Mouse (Mus musculus): ENCODE data around the gene Ripk1. TPM values are rescaled to one million over a fixed set of nuclear protein-coding genes. Genes with fewer than 3 reads are reported as not detected.
A peak's percentile ranks its signal among the peaks of the same experiment; 100 is the strongest.

Ripk1 gene
- polyA plus RNA-seq, 1 experiment from 2014 or later, result 17.8 TPM

- Histone ChIP-seq H3K4me2 (ENCODE audit: low read depth, low read length) (no peak overlapping the region), H3K9ac (ENCODE audit: low read length) (no peak overlapping the region), H3K9me3 (replicated peaks; ENCODE audit: control insufficient read depth, low read length) (no peaks in the 10 kb centered on the region), H3K36me3 (ENCODE audit: control insufficient read depth, insufficient read depth, low read length) (no peaks in the 10 kb centered on the region), H3K4me3 (replicated peaks; ENCODE audit: low read length) (no peak overlapping the region), H3K27ac (ENCODE audit: low read length) (no peak overlapping the region), H3K27me3 (ENCODE audit: control insufficient read depth, insufficient read depth, low read length) (no peaks in the 10 kb centered on the region), H3K4me1 (ENCODE audit: control insufficient read depth, insufficient read depth, low read length) (peaks cover 12% of the 10 kb centered on the region)
- no peak for ATAC-seq (ENCODE audit: insufficient read depth, low FRiP score)
These were observed 35.6 kb upstream of the Ripk1 start for GRCm38 (mm10) chr13:33966574-33966973.

GRCm38 (mm10) chr13:33989625-33990024, 12.5 kb upstream of the Ripk1 start:
- Histone ChIP-seq H3K9ac (ENCODE audit: low read length) (no peak overlapping the region), H3K27me3 (ENCODE audit: control insufficient read depth, insufficient read depth, low read length) (no peaks in the 10 kb centered on the region), H3K36me3 (ENCODE audit: control insufficient read depth, insufficient read depth, low read length) (0 out of 2 replicates have a peak, but pooled peaks cover 7% of the 10 kb centered on the region), H3K4me3 (replicated peaks; ENCODE audit: low read length) (no peak overlapping the region), H3K9me3 (replicated peaks; ENCODE audit: control insufficient read depth, low read length) (no peaks in the 10 kb centered on the region), H3K4me1 (ENCODE audit: control insufficient read depth, insufficient read depth, low read length) (no peaks in the 10 kb centered on the region), H3K4me2 (ENCODE audit: low read depth, low read length) (no peak overlapping the region), H3K27ac (ENCODE audit: low read length) (no peak overlapping the region)
- 74% methylated on average over 5 of the region's 5 CpGs for WGBS
- no peak for ATAC-seq (ENCODE audit: insufficient read depth, low FRiP score)

- no peaks in the 10 kb centered on the region for H3K36me3 ChIP-seq (ENCODE audit: control insufficient read depth, insufficient read depth, low read length)
- H3K4me3 ChIP-seq (replicated peaks; ENCODE audit: low read length), result no peak overlapping the region
- no peaks in the 10 kb centered on the region for H3K4me1 ChIP-seq (ENCODE audit: control insufficient read depth, insufficient read depth, low read length)
- no peak for ATAC-seq (ENCODE audit: insufficient read depth, low FRiP score)
- no peak overlapping the region for H3K9ac ChIP-seq (ENCODE audit: low read length)
- 7% methylated on average over 1 of the region's 1 CpGs for WGBS
- no peak overlapping the region for H3K27ac ChIP-seq (ENCODE audit: low read length)
- no peaks in the 10 kb centered on the region for H3K27me3 ChIP-seq (ENCODE audit: control insufficient read depth, insufficient read depth, low read length)
- H3K4me2 ChIP-seq (ENCODE audit: low read depth, low read length), result no peak overlapping the region
- no peaks in the 10 kb centered on the region for H3K9me3 ChIP-seq (replicated peaks; ENCODE audit: control insufficient read depth, low read length)
These were observed 7.0 kb upstream of the Ripk1 start for GRCm38 (mm10) chr13:33995197-33995596.

- H3K9ac ChIP-seq (ENCODE audit: low read length), result peak overlapping the region; percentile 88
- H3K4me1 ChIP-seq (ENCODE audit: control insufficient read depth, insufficient read depth, low read length), result peaks cover 5% of the 10 kb centered on the region
- H3K4me2 ChIP-seq (ENCODE audit: low read depth, low read length), result peak overlapping the region; percentile 79
- no peaks in the 10 kb centered on the region for H3K27me3 ChIP-seq (ENCODE audit: control insufficient read depth, insufficient read depth, low read length)
- WGBS, result 4% methylated on average over 5 of the region's 5 CpGs
- no peak for ATAC-seq (ENCODE audit: insufficient read depth, low FRiP score)
- peak overlapping the region; percentile 86; the same call in 1 of the 2 replicates for H3K27ac ChIP-seq (ENCODE audit: low read length)
- no peaks in the 10 kb centered on the region for H3K9me3 ChIP-seq (replicated peaks; ENCODE audit: control insufficient read depth, low read length)
- no peaks in the 10 kb centered on the region for H3K36me3 ChIP-seq (ENCODE audit: control insufficient read depth, insufficient read depth, low read length)
- H3K4me3 ChIP-seq (replicated peaks; ENCODE audit: low read length), result peak overlapping the region; percentile 94
These were observed 895 bp downstream of the Ripk1 start for GRCm38 (mm10) chr13:34003058-34003457.

- WGBS, result 79% methylated on average over 2 of the region's 2 CpGs
- peaks cover 5% of the 10 kb centered on the region for H3K4me1 ChIP-seq (ENCODE audit: control insufficient read depth, insufficient read depth, low read length)
- no peak overlapping the region for H3K4me2 ChIP-seq (ENCODE audit: low read depth, low read length)
- H3K27ac ChIP-seq (ENCODE audit: low read length), result no peak overlapping the region
- no peak for ATAC-seq (ENCODE audit: insufficient read depth, low FRiP score)
- no peaks in the 10 kb centered on the region for H3K27me3 ChIP-seq (ENCODE audit: control insufficient read depth, insufficient read depth, low read length)
- H3K4me3 ChIP-seq (replicated peaks; ENCODE audit: low read length), result no peak overlapping the region
- H3K9me3 ChIP-seq (replicated peaks; ENCODE audit: control insufficient read depth, low read length), result no peaks in the 10 kb centered on the region
- H3K9ac ChIP-seq (ENCODE audit: low read length), result no peak overlapping the region
- peaks cover 5% of the 10 kb centered on the region for H3K36me3 ChIP-seq (ENCODE audit: control insufficient read depth, insufficient read depth, low read length)
These were observed 5.1 kb downstream of the Ripk1 start for GRCm38 (mm10) chr13:34007234-34007633.

GRCm38 (mm10) chr13:34016927-34017569, 14.9 kb downstream of the Ripk1 start:
- H3K9me3 ChIP-seq (replicated peaks; ENCODE audit: control insufficient read depth, low read length), result no peaks in the 10 kb centered on the region
- peaks cover 30% of the 10 kb centered on the region for H3K36me3 ChIP-seq (ENCODE audit: control insufficient read depth, insufficient read depth, low read length)
- no peak overlapping the region for H3K9ac ChIP-seq (ENCODE audit: low read length)
- no peak overlapping the region for H3K27ac ChIP-seq (ENCODE audit: low read length)
- no peak overlapping the region for H3K4me3 ChIP-seq (replicated peaks; ENCODE audit: low read length)
- no peaks in the 10 kb centered on the region for H3K4me1 ChIP-seq (ENCODE audit: control insufficient read depth, insufficient read depth, low read length)
- H3K27me3 ChIP-seq (ENCODE audit: control insufficient read depth, insufficient read depth, low read length), result no peaks in the 10 kb centered on the region
- ATAC-seq (ENCODE audit: insufficient read depth, low FRiP score), result no peak
- WGBS, result 90% methylated on average over 9 of the region's 9 CpGs
- no peak overlapping the region for H3K4me2 ChIP-seq (ENCODE audit: low read depth, low read length)

- H3K36me3 ChIP-seq (ENCODE audit: control insufficient read depth, insufficient read depth, low read length), result peaks cover 29% of the 10 kb centered on the region
These were observed 16.4 kb downstream of the Ripk1 start for GRCm38 (mm10) chr13:34018521-34018920.

GRCm38 (mm10) chr13:34021998-34022397, 19.8 kb downstream of the Ripk1 start:
- Histone ChIP-seq H3K27ac (ENCODE audit: low read length) (no peak overlapping the region), H3K4me2 (ENCODE audit: low read depth, low read length) (no peak overlapping the region), H3K9ac (ENCODE audit: low read length) (no peak overlapping the region), H3K27me3 (ENCODE audit: control insufficient read depth, insufficient read depth, low read length) (no peaks in the 10 kb centered on the region), H3K9me3 (replicated peaks; ENCODE audit: control insufficient read depth, low read length) (no peaks in the 10 kb centered on the region), H3K36me3 (ENCODE audit: control insufficient read depth, insufficient read depth, low read length) (peaks cover 17% of the 10 kb centered on the region), H3K4me1 (ENCODE audit: control insufficient read depth, insufficient read depth, low read length) (no peaks in the 10 kb centered on the region), H3K4me3 (replicated peaks; ENCODE audit: low read length) (no peak overlapping the region)
- ATAC-seq (ENCODE audit: insufficient read depth, low FRiP score), result no peak
- WGBS, result 80% methylated on average over 2 of the region's 2 CpGs

More at GRCm38 (mm10) chr13:34018521-34018920, 16.4 kb downstream of the Ripk1 start:
- no peak overlapping the region for H3K9ac ChIP-seq (ENCODE audit: low read length)
- H3K4me2 ChIP-seq (ENCODE audit: low read depth, low read length), result no peak overlapping the region
- H3K9me3 ChIP-seq (replicated peaks; ENCODE audit: control insufficient read depth, low read length), result no peaks in the 10 kb centered on the region
- ATAC-seq (ENCODE audit: insufficient read depth, low FRiP score), result no peak
- WGBS, result 81% methylated on average over 1 of the region's 1 CpGs
- no peak overlapping the region for H3K27ac ChIP-seq (ENCODE audit: low read length)
- no peaks in the 10 kb centered on the region for H3K27me3 ChIP-seq (ENCODE audit: control insufficient read depth, insufficient read depth, low read length)
- no peaks in the 10 kb centered on the region for H3K4me1 ChIP-seq (ENCODE audit: control insufficient read depth, insufficient read depth, low read length)
- no peak overlapping the region for H3K4me3 ChIP-seq (replicated peaks; ENCODE audit: low read length)

GRCm38 (mm10) chr13:34032041-34032440, 29.9 kb downstream of the Ripk1 start:
- Histone ChIP-seq H3K9me3 (replicated peaks; ENCODE audit: control insufficient read depth, low read length) (no peaks in the 10 kb centered on the region), H3K27ac (ENCODE audit: low read length) (no peak overlapping the region), H3K36me3 (ENCODE audit: control insufficient read depth, insufficient read depth, low read length) (peaks cover 25% of the 10 kb centered on the region), H3K4me2 (ENCODE audit: low read depth, low read length) (no peak overlapping the region), H3K4me1 (ENCODE audit: control insufficient read depth, insufficient read depth, low read length) (peaks cover under 1% of the 10 kb centered on the region), H3K9ac (ENCODE audit: low read length) (no peak overlapping the region), H3K27me3 (ENCODE audit: control insufficient read depth, insufficient read depth, low read length) (no peaks in the 10 kb centered on the region), H3K4me3 (replicated peaks; ENCODE audit: low read length) (no peak overlapping the region)
- no peak for ATAC-seq (ENCODE audit: insufficient read depth, low FRiP score)
- 74% methylated on average over 2 of the region's 2 CpGs for WGBS

Measured in stomach, embryonic 16.5 days (tissue).